In genomic region chr4:133756514-133757268, GRCm38 (mm10) we compare ENCODE assay signal across 8 mouse cellular contexts. TPM values are rescaled to one million over a fixed set of nuclear protein-coding genes. Genes with fewer than 3 reads are reported as not detected.
DNase-seq lines count a peak whose midpoint lies in the region; ATAC-seq and TF ChIP-seq lines count a peak whose summit lies in the region.

Gene Arid1a, minus strand, starts transcription at chr4:133756769.

- peaks cover 16% of the 10 kb centered on the region for H3K4me1 ChIP-seq in embryonic facial prominence, embryonic 14.5 days (ENCODE audit: control insufficient read depth, insufficient read depth, low read length)
- H3K4me1 ChIP-seq in heart, adult 2 months (ENCODE audit: control insufficient read depth, insufficient read depth, low read length), result peaks cover 7% of the 10 kb centered on the region
- H3K4me1 ChIP-seq in limb, embryonic 13.5 days, result peaks cover 17% of the 10 kb centered on the region
- H3K4me1 ChIP-seq in midbrain, embryonic 16.5 days (ENCODE audit: control insufficient read depth, insufficient read depth, low read length), result peaks cover 18% of the 10 kb centered on the region

- no peaks in the 10 kb centered on the region for H3K27me3 ChIP-seq in embryonic facial prominence, embryonic 14.5 days (replicated peaks; ENCODE audit: control insufficient read depth, insufficient read depth, low read length)
- H3K27me3 ChIP-seq in heart, adult 2 months (ENCODE audit: control insufficient read depth, insufficient read depth, low read length), result no peaks in the 10 kb centered on the region
- H3K27me3 ChIP-seq in limb, embryonic 13.5 days, result no peaks in the 10 kb centered on the region
- H3K27me3 ChIP-seq in midbrain, embryonic 16.5 days (ENCODE audit: control insufficient read depth, insufficient read depth, low read depth, low read length), result no peaks in the 10 kb centered on the region

- peak; percentile 94 for DNase-seq in 3T3-L1 (ENCODE audit: low read depth, low spot score)
- DNase-seq in adrenal gland, postnatal 4 days (ENCODE audit: low spot score in 2 of 2), result peak; percentile 84 to 90
- DNase-seq in embryonic facial prominence, embryonic 14.5 days (ENCODE audit: low spot score), result peak; percentile 98
- DNase-seq in heart, adult 2 months, result peak; percentile 97 to 98
- peak; percentile 96 for DNase-seq in kidney, adult 8-10 months
- DNase-seq in spleen, postnatal 10 days (ENCODE audit: low spot score in 2 of 2), result peak; percentile 96 to 98

- WGBS in embryonic facial prominence, embryonic 14.5 days, result 1% methylated on average over 40 of the region's 40 CpGs
- WGBS in heart, adult 2 months, result under 1% methylated on average over 40 of the region's 40 CpGs
- WGBS in limb, embryonic 13.5 days, result under 1% methylated on average over 40 of the region's 40 CpGs
- WGBS in midbrain, embryonic 16.5 days, result under 1% methylated on average over 39 of the region's 40 CpGs

- peak within 1 kb of the TSS; percentile 89 for H3K9ac ChIP-seq in embryonic facial prominence, embryonic 14.5 days (ENCODE audit: low read depth, low read length)
- peak within 1 kb of the TSS; percentile 84 for H3K9ac ChIP-seq in heart, adult 2 months (ENCODE audit: low read depth, low read length)
- H3K9ac ChIP-seq in limb, embryonic 13.5 days, result peak within 1 kb of the TSS; percentile 100
- H3K9ac ChIP-seq in midbrain, embryonic 16.5 days (ENCODE audit: low read depth, low read length), result peak within 1 kb of the TSS; percentile 62

- H3K79me2 ChIP-seq in heart, adult 2 months (replicated peaks; ENCODE audit: control insufficient read depth, insufficient read depth, low read length), result peaks cover 3% of the 10 kb centered on the region

- ATAC-seq in embryonic facial prominence, embryonic 14.5 days (ENCODE audit: low read depth), result peak; percentile 62
- peak; percentile 45 for ATAC-seq in limb, embryonic 13.5 days (ENCODE audit: low FRiP score, low read depth)
- peak; percentile 75 for ATAC-seq in midbrain, embryonic 16.5 days

- no peaks in the 10 kb centered on the region for H3K36me3 ChIP-seq in embryonic facial prominence, embryonic 14.5 days (ENCODE audit: control insufficient read depth, insufficient read depth, low read length)
- H3K36me3 ChIP-seq in heart, adult 2 months (ENCODE audit: control insufficient read depth, insufficient read depth, low read length), result peaks cover 3% of the 10 kb centered on the region; the same call in 1 of the 2 replicates
- no peaks in the 10 kb centered on the region for H3K36me3 ChIP-seq in limb, embryonic 13.5 days
- H3K36me3 ChIP-seq in midbrain, embryonic 16.5 days (ENCODE audit: control insufficient read depth, insufficient read depth, low read length), result no peaks in the 10 kb centered on the region

- TF ChIP-seq EP300 in heart, adult 2 months (IDR thresholded peaks at IDR 0.05; ENCODE audit: insufficient read depth, low read depth, low read length), result no peak

- peak; percentile 66; the same call in 1 of the 2 replicates for TF ChIP-seq POLR2A in heart, adult 2 months (IDR thresholded peaks at IDR 0.05; ENCODE audit: insufficient read depth, low read depth, low read length)

- peak within 1 kb of the TSS; percentile 100 for H3K27ac ChIP-seq in embryonic facial prominence, embryonic 14.5 days (replicated peaks; ENCODE audit: low read depth, low read length)
- H3K27ac ChIP-seq in heart, adult 2 months, result peak within 1 kb of the TSS; percentile 98
- peak within 1 kb of the TSS; percentile 100 for H3K27ac ChIP-seq in limb, embryonic 13.5 days
- H3K27ac ChIP-seq in midbrain, embryonic 16.5 days (ENCODE audit: low read length), result peak within 1 kb of the TSS; percentile 96

- H3K9me3 ChIP-seq in embryonic facial prominence, embryonic 14.5 days (ENCODE audit: control insufficient read depth, low read length), result no peaks in the 10 kb centered on the region
- no peaks in the 10 kb centered on the region for H3K9me3 ChIP-seq in limb, embryonic 13.5 days
- H3K9me3 ChIP-seq in midbrain, embryonic 16.5 days (replicated peaks; ENCODE audit: control insufficient read depth, low read length, poor library complexity, severe bottlenecking), result no peaks in the 10 kb centered on the region

- TF ChIP-seq CTCF in heart, adult 2 months (IDR thresholded peaks at IDR 0.05), result no peak

- intact Hi-C loops in heart, adult 2 months (cut with DNase I), result loop anchor here (1.0 kb wide), 2 partner anchors 27 to 83 kb away; no protein-coding TSS in a partner anchor

- peak within 1 kb of the TSS; percentile 100 for H3K4me3 ChIP-seq in embryonic facial prominence, embryonic 14.5 days (ENCODE audit: low read depth, low read length)
- H3K4me3 ChIP-seq in heart, adult 2 months, result peak within 1 kb of the TSS; percentile 66
- H3K4me3 ChIP-seq in limb, embryonic 13.5 days, result peak within 1 kb of the TSS; percentile 100
- peak within 1 kb of the TSS; percentile 58 for H3K4me3 ChIP-seq in midbrain, embryonic 16.5 days (ENCODE audit: low read depth, low read length)

- peak within 1 kb of the TSS; percentile 94 for H3K4me2 ChIP-seq in embryonic facial prominence, embryonic 14.5 days (ENCODE audit: low read depth, low read length)
- H3K4me2 ChIP-seq in limb, embryonic 13.5 days (replicated peaks), result peak within 1 kb of the TSS; percentile 92
- peak within 1 kb of the TSS; percentile 87 for H3K4me2 ChIP-seq in midbrain, embryonic 16.5 days (ENCODE audit: low read length)

RNA-seq across cellular contexts. Expression of gene Arid1a, which starts in this region (rescaled TPM):
- 10 to 100 TPM; 77.3 to 89.1 TPM for total RNA-seq in adrenal gland, postnatal 4 days (2021)
- polyA plus RNA-seq in embryonic facial prominence, embryonic 14.5 days (2014; fragmentation: Nextera tagmentation; extraction: Ambion mirVana), result 29.1 and 29.6 TPM in 2 replicates
- total RNA-seq in heart, adult 2 months (2021), result 10 to 100 TPM; 34.2 to 38.0 TPM
- 27.8 and 28.1 TPM in 2 replicates for polyA plus RNA-seq in heart, adult 2 months (2012; rRNA removed)
- polyA plus RNA-seq in limb, embryonic 13.5 days (2015; fragmentation: Nextera tagmentation; extraction: Ambion mirVana), result 34.0 and 35.8 TPM in 2 replicates
- polyA plus RNA-seq in midbrain, embryonic 16.5 days (2015; fragmentation: Nextera tagmentation; extraction: Ambion mirVana), result 28.7 and 36.1 TPM in 2 replicates

Comparison
In these comparisons a context has a peak if more than half of its experiments do, and no peak if none do; other contexts are left out.
1. Peak in every context shown above with its lines: DNase-seq, ATAC-seq, H3K4me3 ChIP-seq and H3K27ac ChIP-seq.